Mouse (Mus musculus) small intestine, adult 2 months (tissue): ENCODE data around the gene Slc4a8.

ENCODE experiments used
- CTCF ChIP-seq: fragments of 200-500 bp; IDR thresholded peaks from 2 replicates; pipeline ENCODE4 v1.5.1; 2012; ENCODE audit warnings: low read depth, mild to moderate bottlenecking, control low read depth, inconsistent platforms, low read length, moderate library complexity, mixed read lengths; ENCODE audit not compliant: insufficient replicate concordance, insufficient read length; ENCODE audit errors: extremely low read depth
- POLR2A ChIP-seq: fragments of 200-500 bp; IDR thresholded peaks from 2 replicates; pipeline ENCODE4 v1.6.1; 2012; ENCODE audit warnings: low read depth, mild to moderate bottlenecking, control low read depth, inconsistent platforms, low read length, moderate library complexity

DNA sequence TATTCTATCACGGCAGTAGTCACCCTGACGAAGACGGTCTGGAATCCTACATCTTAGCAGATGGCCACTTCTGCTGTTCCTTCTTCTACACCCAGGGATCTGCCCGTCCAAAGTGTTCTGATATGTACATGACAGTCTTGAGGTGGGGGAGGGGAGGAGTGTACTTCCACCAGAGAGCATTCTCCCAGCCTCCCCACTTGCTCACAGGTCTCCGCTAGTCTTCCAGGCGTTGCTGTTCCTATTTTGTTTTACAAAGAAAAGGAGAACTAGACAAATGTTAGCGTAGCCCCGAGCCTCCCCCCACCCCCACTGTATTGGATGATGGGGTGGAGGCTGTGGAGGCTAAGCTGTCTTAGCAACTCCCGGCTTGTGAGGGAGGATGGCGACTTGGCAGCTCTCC is 18.3 kb downstream of the Slc4a8 start:
- TF ChIP-seq CTCF (no peak), POLR2A (no peak)
